Mouse (Mus musculus) bone marrow, adult 2 months (tissue): ENCODE measurements around the gene Lrrc49.

Source experiments
- CTCF ChIP-seq: fragments of 200-500 bp; IDR thresholded peaks from 2 replicates; pipeline ENCODE4 v1.5.1; 2011; ENCODE audit warnings: low read length, control low read depth; ENCODE audit not compliant: control insufficient read depth, insufficient read depth
- POLR2A ChIP-seq: fragments of 200-500 bp; IDR thresholded peaks from 2 replicates; pipeline ENCODE4 v1.6.1; 2011; ENCODE audit warnings: low read depth, mild to moderate bottlenecking, control low read depth, low read length, borderline replicate concordance; ENCODE audit not compliant: control insufficient read depth

GRCm38 (mm10) chr9:60674780-60675179 lies 13.2 kb downstream of the Lrrc49 start:
- TF ChIP-seq CTCF (0 out of 2 replicates have a peak, but pooled peaks have one; percentile 17), POLR2A (no peak)
